Mouse (Mus musculus) midbrain, embryonic 16.5 days (tissue): ENCODE measurements around the gene Moap1. TPM values are rescaled to one million over a fixed set of nuclear protein-coding genes. Genes with fewer than 3 reads are reported as not detected.

Source experiments
- ATAC-seq: fragments of 200-750 bp; cut with Nextera tagmentation; 2 replicates; pipeline ENCODE4 v1.8.0; 2017; ENCODE audit warnings: moderate TSS enrichment
- H3K27ac ChIP-seq: fragments of 300-500 bp; sonication (generic); 2 replicates; pipeline ENCODE4 v1.5.1; 2014; ENCODE audit warnings: mild to moderate bottlenecking, low read length, mixed read lengths
- H3K27me3 ChIP-seq: fragments of 300-500 bp; sonication (generic); 2 replicates; pipeline ENCODE4 v1.6.1; 2014; ENCODE audit warnings: low read depth, low read length, mixed read lengths; ENCODE audit not compliant: control insufficient read depth, insufficient read depth
- H3K36me3 ChIP-seq: fragments of 300-500 bp; sonication (generic); 2 replicates; pipeline ENCODE4 v1.6.1; 2014; ENCODE audit warnings: mild to moderate bottlenecking, low read length, moderate library complexity, mixed read lengths; ENCODE audit not compliant: control insufficient read depth, insufficient read depth
- H3K4me1 ChIP-seq: fragments of 300-500 bp; sonication (generic); 2 replicates; pipeline ENCODE4 v1.6.1; 2014; ENCODE audit warnings: mild to moderate bottlenecking, low read length, mixed read lengths; ENCODE audit not compliant: control insufficient read depth, insufficient read depth
- H3K4me2 ChIP-seq: fragments of 300-500 bp; sonication (generic); 2 replicates; pipeline ENCODE4 v1.6.1; 2014; ENCODE audit warnings: mild to moderate bottlenecking, low read length, mixed read lengths
- H3K4me3 ChIP-seq: fragments of 300-500 bp; sonication (generic); 2 replicates; pipeline ENCODE4 v1.5.1; 2014; ENCODE audit warnings: low read depth, mild to moderate bottlenecking, low read length, moderate library complexity, mixed read lengths
- H3K9ac ChIP-seq: fragments of 300-500 bp; sonication (generic); 2 replicates; pipeline ENCODE4 v1.6.1; 2014; ENCODE audit warnings: low read depth, low read length, mixed read lengths
- H3K9me3 ChIP-seq: fragments of 300-500 bp; sonication (generic); replicated peaks from 2 replicates; pipeline ENCODE4 v1.6.1; 2014; ENCODE audit warnings: mild to moderate bottlenecking, low read length, mixed read lengths; ENCODE audit not compliant: control insufficient read depth, poor library complexity, severe bottlenecking
- WGBS: fragments of 180-500 bp; shearing (Covaris S2); extraction: QIAGEN DNeasy Blood & Tissue Kit; methylation state at CpG from one replicate; pipeline ENCODE4 v1.1.7; 2014; 5-methylcytosine and 5-hydroxymethylcytosine counted together
- polyA plus RNA-seq: library from polyadenylated mRNA; unstranded; fragments of >200 nt; fragmentation: Nextera tagmentation; extraction: Ambion mirVana; gene quantifications from 2 replicates; pipeline ENCODE4 v1.2.1, GENCODE M21; 2015

Moap1 gene
- polyA plus RNA-seq, 1 experiment from 2014 or later = 78.4 TPM

GRCm38 (mm10) chr12:102748256-102748655 is 4.8 kb upstream of the Moap1 start:
- Histone ChIP-seq H3K4me2 (no peak overlapping the region), H3K27me3 (no peaks in the 10 kb centered on the region), H3K4me1 (peaks cover 9% of the 10 kb centered on the region), H3K27ac (no peak overlapping the region), H3K4me3 (no peak overlapping the region), H3K9ac (no peak overlapping the region), H3K36me3 (peaks cover 3% of the 10 kb centered on the region; the same call in 1 of the 2 replicates), H3K9me3 (no peaks in the 10 kb centered on the region)
- no peak for ATAC-seq
- WGBS = 88% methylated on average over 3 of the region's 3 CpGs

DNA sequence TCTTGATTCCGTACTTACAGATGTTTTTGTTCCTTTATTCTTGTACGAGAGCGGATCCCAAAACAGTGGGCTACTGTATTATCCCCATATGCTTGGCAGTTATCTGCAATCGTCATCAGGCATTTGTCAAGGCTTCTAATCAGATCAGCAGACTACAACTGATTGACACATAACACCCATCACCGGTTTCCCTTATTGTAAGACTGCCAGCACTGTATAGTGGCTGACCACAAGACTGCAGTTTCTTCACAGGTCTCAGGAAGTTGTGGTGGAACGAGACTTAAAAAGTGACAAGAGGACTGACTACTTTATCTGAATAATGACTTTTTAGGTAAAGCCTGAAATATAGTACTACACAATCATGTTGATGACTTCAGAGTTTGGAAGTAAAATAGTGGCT is 1.4 kb upstream of the Moap1 start:
- ATAC-seq = no peak
- Histone ChIP-seq H3K4me3 (no peak overlapping the region), H3K9ac (no peak overlapping the region), H3K36me3 (peaks cover 3% of the 10 kb centered on the region; the same call in 1 of the 2 replicates), H3K9me3 (no peaks in the 10 kb centered on the region), H3K27ac (no peak overlapping the region), H3K4me1 (peaks cover 23% of the 10 kb centered on the region), H3K27me3 (no peaks in the 10 kb centered on the region), H3K4me2 (peak overlapping the region; percentile 97)
- 64% methylated on average over 6 of the region's 6 CpGs for WGBS

- H3K9me3 ChIP-seq = no peaks in the 10 kb centered on the region
- peaks cover 23% of the 10 kb centered on the region for H3K4me1 ChIP-seq
- H3K27ac ChIP-seq = peak overlapping the region; percentile 94
- H3K4me3 ChIP-seq = peak overlapping the region; percentile 86
- H3K9ac ChIP-seq = peak overlapping the region; percentile 94
- ATAC-seq = peak; percentile 83
- H3K27me3 ChIP-seq = no peaks in the 10 kb centered on the region
- no peaks in the 10 kb centered on the region for H3K36me3 ChIP-seq
- under 1% methylated on average over 33 of the region's 33 CpGs for WGBS
- peak overlapping the region; percentile 97 for H3K4me2 ChIP-seq
Measured at GRCm38 (mm10) chr12:102743036-102743588, 349 bp downstream of the Moap1 start.

DNA sequence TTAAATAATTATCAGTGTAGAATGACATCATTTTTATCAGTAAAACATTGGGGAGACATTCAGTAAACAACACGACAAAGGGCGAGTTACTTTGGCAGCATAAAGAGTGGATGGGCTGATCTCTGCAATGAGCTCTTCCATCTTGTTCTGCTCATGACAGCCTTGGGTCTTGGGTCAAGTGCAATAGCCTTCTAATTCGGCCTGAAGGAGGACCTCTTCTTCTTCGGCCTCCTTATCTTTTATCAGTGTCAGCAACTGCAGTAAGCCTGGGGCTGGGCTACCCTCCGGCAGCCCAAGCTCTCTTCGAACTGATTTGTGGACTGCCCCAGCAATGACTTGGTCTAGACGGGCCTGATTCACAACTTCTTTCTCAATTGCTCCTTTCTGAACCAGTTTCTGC is 1.4 kb downstream of the Moap1 start:
- H3K9me3 ChIP-seq = no peaks in the 10 kb centered on the region
- H3K27ac ChIP-seq = no peak overlapping the region
- peak overlapping the region; percentile 94; the same call in 1 of the 2 replicates for H3K9ac ChIP-seq
- ATAC-seq = no peak
- no peaks in the 10 kb centered on the region for H3K36me3 ChIP-seq
- H3K4me3 ChIP-seq = no peak overlapping the region
- H3K4me2 ChIP-seq = peak overlapping the region; percentile 97; the same call in 1 of the 2 replicates
- no peaks in the 10 kb centered on the region for H3K27me3 ChIP-seq
- whole genome bisulfite sequencing = 87% methylated on average over 7 of the region's 7 CpGs
- H3K4me1 ChIP-seq = peaks cover 23% of the 10 kb centered on the region

GRCm38 (mm10) chr12:102740285-102740684 is 3.2 kb downstream of the Moap1 start:
- H3K27me3 ChIP-seq = no peaks in the 10 kb centered on the region
- H3K9me3 ChIP-seq = no peaks in the 10 kb centered on the region
- ATAC-seq = no peak
- H3K4me1 ChIP-seq = peaks cover 23% of the 10 kb centered on the region
- no peak overlapping the region for H3K27ac ChIP-seq
- 62% methylated on average over 3 of the region's 3 CpGs for WGBS
- H3K4me2 ChIP-seq = no peak overlapping the region
- H3K36me3 ChIP-seq = no peaks in the 10 kb centered on the region
- no peak overlapping the region for H3K9ac ChIP-seq
- no peak overlapping the region for H3K4me3 ChIP-seq

DNA sequence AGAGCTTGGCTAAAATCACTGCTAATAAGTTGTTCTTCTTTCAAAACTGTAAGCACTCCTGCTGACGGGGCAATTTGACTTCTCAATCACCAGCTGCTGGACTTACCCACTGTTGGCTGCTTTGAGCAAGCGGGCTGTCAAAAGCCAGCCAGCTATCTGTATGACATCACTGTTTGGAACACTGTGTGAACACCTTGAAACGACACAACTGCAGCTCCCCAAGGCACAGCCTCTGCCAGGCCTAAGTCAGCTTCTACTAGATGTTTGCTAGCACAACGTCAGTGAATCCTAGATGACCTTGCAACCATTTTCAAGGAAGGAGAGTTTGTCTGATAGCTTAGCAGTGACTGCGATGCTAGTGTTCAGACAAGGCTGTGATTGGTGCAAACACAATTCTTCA is 4.4 kb downstream of the Moap1 start:
- peaks cover 14% of the 10 kb centered on the region for H3K4me1 ChIP-seq
- H3K4me3 ChIP-seq = no peak overlapping the region
- WGBS = 79% methylated on average over 5 of the region's 5 CpGs
- H3K27me3 ChIP-seq = no peaks in the 10 kb centered on the region
- H3K9ac ChIP-seq = no peak overlapping the region
- no peak for ATAC-seq
- no peaks in the 10 kb centered on the region for H3K36me3 ChIP-seq
- no peaks in the 10 kb centered on the region for H3K9me3 ChIP-seq
- H3K4me2 ChIP-seq = no peak overlapping the region
- H3K27ac ChIP-seq = no peak overlapping the region

DNA sequence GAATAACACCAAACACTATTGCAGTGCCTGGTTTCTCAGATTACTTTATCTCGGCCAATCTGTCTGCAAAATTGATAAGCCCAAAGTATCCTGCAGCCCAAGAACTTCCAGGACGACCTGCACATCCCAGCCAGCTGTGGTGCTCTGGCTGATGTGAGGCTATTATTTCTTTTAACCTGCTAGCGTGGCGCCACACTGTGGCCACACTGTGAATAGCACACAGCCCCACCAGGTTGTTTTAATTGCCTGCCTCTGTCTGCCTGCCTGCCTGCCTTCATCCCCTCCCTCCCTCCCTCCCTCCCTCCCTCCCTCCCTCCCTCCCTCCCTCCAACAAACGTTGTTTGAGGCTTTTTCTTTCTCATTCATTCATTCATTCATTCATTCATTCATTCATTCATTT is 10.1 kb downstream of the Moap1 start:
- no peaks in the 10 kb centered on the region for H3K36me3 ChIP-seq
- no peaks in the 10 kb centered on the region for H3K27me3 ChIP-seq
- H3K4me2 ChIP-seq = no peak overlapping the region
- H3K9me3 ChIP-seq = no peaks in the 10 kb centered on the region
- H3K4me3 ChIP-seq = no peak overlapping the region
- no peak for ATAC-seq
- no peak overlapping the region for H3K9ac ChIP-seq
- 15% methylated on average over 4 of the region's 5 CpGs for WGBS
- H3K27ac ChIP-seq = no peak overlapping the region
- peaks cover 16% of the 10 kb centered on the region for H3K4me1 ChIP-seq

DNA sequence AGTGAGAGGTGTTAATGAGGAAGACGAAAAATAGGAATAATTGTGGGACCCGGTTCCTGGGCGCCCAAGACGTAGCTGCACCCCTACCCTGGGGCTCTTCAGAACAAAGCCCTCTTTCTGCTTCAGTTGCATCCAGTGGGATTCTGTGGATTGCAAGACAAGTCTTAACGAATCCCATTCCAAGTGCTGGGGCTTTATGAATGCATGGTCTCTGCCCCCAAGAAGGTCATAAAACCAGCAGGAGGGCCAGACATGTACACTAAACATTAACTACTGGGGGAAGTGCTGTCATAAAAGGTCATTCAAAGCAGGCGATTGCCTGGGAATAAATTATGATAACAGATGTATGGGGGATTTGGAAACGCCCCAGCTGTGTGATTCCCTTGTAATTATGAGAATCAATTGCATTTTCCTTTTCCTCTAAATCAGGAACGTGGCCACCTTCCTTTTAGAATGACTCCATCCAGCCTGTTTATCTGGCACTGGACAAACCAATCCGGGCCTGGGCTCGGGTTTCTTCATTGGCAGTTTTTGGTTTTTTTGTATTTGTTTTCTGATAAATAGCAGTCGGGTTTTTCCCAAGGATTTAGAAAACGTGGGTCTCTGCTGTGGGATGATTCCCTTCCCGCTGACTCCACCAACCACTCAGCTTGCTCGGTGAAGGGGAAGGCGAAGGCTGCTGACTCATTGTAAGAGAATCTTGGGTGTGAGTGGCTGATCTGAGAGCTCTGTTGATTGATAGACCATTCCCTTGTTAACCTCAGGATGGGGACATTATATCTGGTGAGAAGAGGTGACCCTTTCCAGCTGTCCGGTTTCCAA is 12.5 kb downstream of the Moap1 start:
- no peaks in the 10 kb centered on the region for H3K36me3 ChIP-seq
- H3K4me1 ChIP-seq = peaks cover 16% of the 10 kb centered on the region
- H3K4me3 ChIP-seq = peak overlapping the region; percentile 2; the same call in 1 of the 2 replicates
- H3K27ac ChIP-seq = peak overlapping the region; percentile 71
- ATAC-seq = peak; percentile 55
- peak overlapping the region; percentile 31 for H3K4me2 ChIP-seq
- no peaks in the 10 kb centered on the region for H3K27me3 ChIP-seq
- WGBS = 29% methylated on average over 16 of the region's 16 CpGs
- H3K9ac ChIP-seq = no peak overlapping the region; the same call in 1 of the 2 replicates
- H3K9me3 ChIP-seq = no peaks in the 10 kb centered on the region
